Mouse (Mus musculus) urinary bladder, postnatal 25 days (tissue): ENCODE data around the gene Ttll11.

Source experiments
- DNase-seq: peaks from one replicate; pipeline ENCODE4 v3.0.0; 2022; ENCODE audit warnings: low spot score

Ttll11 gene

GRCm38 (mm10) chr2:35768538-35769238 lies 211.0 kb downstream of the Ttll11 start:
- no peak for DNase-seq

- no peak for DNase-seq
Observed at GRCm38 (mm10) chr2:35767834-35768537, 211.7 kb downstream of the Ttll11 start.

- no peak for DNase-seq
Observed at GRCm38 (mm10) chr2:35764328-35764727, 215.4 kb downstream of the Ttll11 start.

- DNase-seq = no peak
Observed at GRCm38 (mm10) chr2:35763818-35764217, 215.9 kb downstream of the Ttll11 start.

GRCm38 (mm10) chr2:35761458-35761857 lies 218.3 kb downstream of the Ttll11 start:
- no peak for DNase-seq

GRCm38 (mm10) chr2:35760867-35761266 lies 218.8 kb downstream of the Ttll11 start:
- no peak for DNase-seq

- no peak for DNase-seq
Observed at GRCm38 (mm10) chr2:35760352-35760751, 219.4 kb downstream of the Ttll11 start.

GRCm38 (mm10) chr2:35756467-35756866 lies 223.2 kb downstream of the Ttll11 start:
- DNase-seq = no peak

GRCm38 (mm10) chr2:35751781-35752505 lies 227.8 kb downstream of the Ttll11 start:
- no peak for DNase-seq

- DNase-seq = no peak
Observed at GRCm38 (mm10) chr2:35750533-35751141, 229.1 kb downstream of the Ttll11 start.

- no peak for DNase-seq
Observed at GRCm38 (mm10) chr2:35747371-35748035, 232.2 kb downstream of the Ttll11 start.

GRCm38 (mm10) chr2:35746638-35747037 lies 233.1 kb downstream of the Ttll11 start:
- DNase-seq = no peak

- no peak for DNase-seq
Observed at GRCm38 (mm10) chr2:35745876-35746275, 233.8 kb downstream of the Ttll11 start.

- DNase-seq = no peak
Observed at GRCm38 (mm10) chr2:35739669-35740254, 240.0 kb downstream of the Ttll11 start.

- no peak for DNase-seq
Observed at GRCm38 (mm10) chr2:35737467-35738027, 242.2 kb downstream of the Ttll11 start.

GRCm38 (mm10) chr2:35736061-35736460 lies 243.7 kb downstream of the Ttll11 start:
- DNase-seq = no peak

GRCm38 (mm10) chr2:35735001-35735400 lies 244.7 kb downstream of the Ttll11 start:
- DNase-seq = no peak

- no peak for DNase-seq
Observed at GRCm38 (mm10) chr2:35731671-35732449, 247.9 kb downstream of the Ttll11 start.

GRCm38 (mm10) chr2:35729077-35730065 lies 250.3 kb downstream of the Ttll11 start:
- peak; percentile 26 for DNase-seq
